Mouse (Mus musculus) c-Kit-positive CD71-positive TER-119-negative erythroid progenitor cells, embryonic 14.5 days (primary cell): ENCODE measurements around the gene Obp2a.
"Not testable (repeated sequence)": the region's sequence is repeated elsewhere in the genome, so short reads cannot be mapped to it uniquely, and the experiment has no call there.

Experiments
- DNase-seq: peaks from one replicate; pipeline ENCODE4 v3.0.0-alpha.2; 2013; ENCODE audit warnings: low read depth

Obp2a gene

GRCm38 (mm10) chr2:25699743-25700142, at the start of gene Obp2a:
Gene Obp2a (plus strand): TSS chr2:25700043.
- DNase-seq = not testable (repeated sequence)

GRCm38 (mm10) chr2:25652902-25653301, 46.9 kb upstream of the Obp2a start, which contains the start of gene Lcn8:
Gene Lcn8 (plus strand): TSS chr2:25653120.
- no peak for DNase-seq

DNA sequence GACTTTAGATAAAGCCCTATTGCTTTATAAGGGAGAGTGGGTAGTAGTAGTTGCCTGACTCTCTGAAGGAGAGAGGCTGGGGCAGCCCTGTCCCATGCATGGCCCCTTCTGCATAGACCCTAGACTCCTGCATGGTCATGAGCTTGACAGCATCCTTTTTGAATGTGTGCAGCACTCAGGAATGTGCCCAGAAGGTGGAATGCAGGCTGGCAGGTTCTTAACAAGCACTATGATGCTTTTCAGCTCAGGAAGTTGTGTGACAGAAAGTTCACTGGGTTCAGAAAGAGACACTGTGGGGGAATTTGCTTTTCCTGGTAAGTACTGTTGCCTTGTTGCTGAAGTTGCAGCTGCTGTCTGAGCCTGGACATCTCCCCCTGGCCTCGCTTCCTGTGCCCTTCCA, 45.3 kb upstream of the Obp2a start:
- DNase-seq = no peak

GRCm38 (mm10) chr2:25656691-25657090, 43.2 kb upstream of the Obp2a start:
- DNase-seq = no peak

- DNase-seq = no peak
Observed at GRCm38 (mm10) chr2:25657246-25657645, 42.6 kb upstream of the Obp2a start.

DNA sequence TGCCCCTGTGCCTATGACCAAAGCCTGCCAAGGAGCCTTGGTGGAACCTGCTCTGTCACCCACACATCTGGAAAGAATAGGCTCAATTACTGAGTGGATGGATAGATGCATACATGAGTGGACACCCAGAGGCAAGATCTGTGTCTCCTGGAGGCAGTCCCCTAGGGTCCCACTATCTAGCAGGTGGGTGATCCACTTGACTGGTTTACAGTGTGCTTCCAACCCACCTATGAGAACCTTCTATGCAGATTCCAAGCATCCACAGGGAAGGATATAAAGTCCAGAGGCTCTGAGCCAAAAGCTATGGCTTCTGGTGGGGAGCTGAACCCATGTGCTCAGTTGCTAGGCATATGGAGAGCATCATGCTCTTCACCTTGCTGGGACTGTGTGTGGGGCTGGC, 42.2 kb upstream of the Obp2a start, which contains the start of gene Lcn5:
Gene Lcn5, plus strand, starts transcription at position 301 of the 400 bp plus-strand sequence.
- no peak for DNase-seq

- DNase-seq = no peak
Observed at GRCm38 (mm10) chr2:25660279-25660678, 39.6 kb upstream of the Obp2a start.

DNA sequence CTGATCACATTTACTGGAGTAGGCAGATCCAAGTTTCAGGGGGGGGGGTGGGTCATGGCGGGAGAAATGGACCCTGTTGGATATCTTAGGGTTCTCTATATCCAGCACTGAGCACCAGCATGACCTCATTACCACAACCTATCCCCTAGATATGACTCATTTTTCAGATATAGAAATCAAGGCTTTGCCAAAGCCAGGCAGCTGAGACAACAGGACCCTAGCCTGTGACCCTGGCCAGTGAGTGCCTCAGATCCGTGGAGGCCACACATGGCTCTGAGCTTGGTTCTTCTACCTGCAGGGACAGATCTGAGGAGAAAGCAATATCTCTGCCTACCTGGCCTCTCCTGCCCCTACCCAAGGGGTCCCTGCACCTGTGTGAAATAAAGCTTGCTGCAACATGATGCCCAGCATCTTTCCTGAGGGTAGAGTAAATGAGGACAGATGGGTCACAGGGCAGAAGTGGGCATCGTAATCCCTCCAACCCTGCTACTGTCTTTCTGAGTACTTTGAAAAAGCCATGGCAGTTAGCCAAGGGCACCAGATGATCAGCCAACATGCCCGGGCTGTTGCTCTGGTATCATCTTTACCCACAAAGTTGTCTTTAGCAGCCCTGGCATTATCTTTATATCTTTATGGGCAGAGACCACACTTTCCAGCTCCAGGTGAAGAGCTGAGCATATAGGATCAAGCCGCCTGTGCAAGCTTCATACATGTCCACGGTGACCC, 38.4 kb upstream of the Obp2a start:
- no peak for DNase-seq

GRCm38 (mm10) chr2:25663511-25663910, 36.3 kb upstream of the Obp2a start:
- peak; percentile 2 for DNase-seq

DNA sequence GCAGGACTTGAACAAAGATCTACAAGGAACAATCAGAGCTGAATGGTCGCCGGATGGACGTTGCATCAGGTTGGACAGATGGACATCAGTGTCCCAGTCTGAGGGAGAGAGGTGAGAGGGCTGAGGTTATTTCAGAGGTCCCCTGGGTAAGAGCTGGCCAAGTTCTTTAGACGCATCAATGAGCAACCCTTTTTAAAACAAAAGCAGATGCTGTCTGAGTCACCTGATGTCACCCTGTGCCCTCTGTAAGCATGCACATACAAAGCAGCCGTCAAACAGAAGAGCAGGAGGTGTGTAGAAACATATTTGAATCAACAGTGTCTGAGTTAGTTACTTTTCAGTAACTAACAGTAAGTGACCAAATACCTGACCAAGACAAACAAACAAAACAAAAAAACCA, 35.7 kb upstream of the Obp2a start:
- no peak for DNase-seq

- no peak for DNase-seq
Observed at GRCm38 (mm10) chr2:25666516-25666915, 33.3 kb upstream of the Obp2a start.

- no peak for DNase-seq
Observed at GRCm38 (mm10) chr2:25676486-25676885, 23.4 kb upstream of the Obp2a start, which contains the start of gene Lcn6. Gene Lcn6 (plus strand): TSS chr2:25676786.

DNA sequence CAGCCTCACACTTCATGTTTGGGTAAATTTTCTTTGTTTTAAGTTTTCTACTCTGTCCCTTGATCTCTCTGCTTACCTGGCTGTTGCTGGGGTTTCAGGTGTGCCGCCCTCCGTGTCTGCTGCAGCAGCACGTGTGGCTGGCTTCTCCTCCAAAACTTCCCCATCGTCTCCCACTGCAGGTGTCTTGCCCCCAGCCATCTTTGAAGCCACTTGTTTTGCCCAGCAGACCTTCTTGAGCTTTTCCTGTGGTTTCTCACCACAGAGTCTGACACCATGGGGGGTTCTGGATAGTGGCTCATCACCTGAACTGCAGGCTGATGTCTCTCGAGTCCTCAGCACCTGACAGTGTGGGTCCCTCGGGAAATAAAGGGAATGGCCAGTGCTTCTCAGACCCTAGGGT, 20.3 kb upstream of the Obp2a start:
- no peak for DNase-seq

DNA sequence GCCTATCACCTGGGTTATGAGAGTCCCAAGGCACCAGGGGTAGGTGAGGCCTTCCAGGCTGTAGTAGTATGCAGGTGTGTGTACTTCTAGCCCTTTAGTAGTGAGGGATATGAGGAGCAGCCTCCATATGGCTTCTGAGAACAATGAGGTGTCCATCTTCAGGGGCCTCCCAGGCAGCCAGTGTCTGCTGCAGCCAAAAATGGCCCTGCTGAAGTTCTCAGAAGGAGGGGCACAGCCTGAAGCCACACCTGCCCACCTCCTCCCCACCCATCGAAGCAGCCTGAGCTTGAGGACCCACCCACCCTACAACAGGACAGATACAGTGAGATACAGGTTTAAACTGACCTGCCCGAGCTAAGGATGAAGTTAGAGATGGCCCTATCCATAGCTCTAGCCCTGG, 17.4 kb upstream of the Obp2a start, which contains the start of gene Lcn10:
Gene Lcn10, plus strand, starts transcription at position 301 of the 400 bp plus-strand sequence.
- DNase-seq = no peak

DNA sequence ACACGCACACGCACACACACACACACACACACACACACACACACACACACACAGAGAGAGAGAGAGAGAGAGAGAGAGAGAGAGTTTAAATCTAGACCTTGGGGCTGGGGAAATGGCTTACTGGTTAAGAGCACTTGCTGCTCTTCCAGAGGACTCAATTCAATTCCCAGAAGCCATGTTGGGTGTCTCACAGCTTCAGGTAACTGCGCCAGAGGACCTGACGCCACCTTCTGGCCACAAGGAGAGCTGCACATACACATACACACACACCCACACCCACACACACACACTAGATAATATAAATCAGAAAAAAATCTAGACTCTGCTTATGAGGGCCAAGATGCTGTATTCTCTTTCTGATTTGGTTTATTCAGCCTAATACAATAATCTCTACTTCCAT, 12.9 kb upstream of the Obp2a start:
- no peak for DNase-seq

DNA sequence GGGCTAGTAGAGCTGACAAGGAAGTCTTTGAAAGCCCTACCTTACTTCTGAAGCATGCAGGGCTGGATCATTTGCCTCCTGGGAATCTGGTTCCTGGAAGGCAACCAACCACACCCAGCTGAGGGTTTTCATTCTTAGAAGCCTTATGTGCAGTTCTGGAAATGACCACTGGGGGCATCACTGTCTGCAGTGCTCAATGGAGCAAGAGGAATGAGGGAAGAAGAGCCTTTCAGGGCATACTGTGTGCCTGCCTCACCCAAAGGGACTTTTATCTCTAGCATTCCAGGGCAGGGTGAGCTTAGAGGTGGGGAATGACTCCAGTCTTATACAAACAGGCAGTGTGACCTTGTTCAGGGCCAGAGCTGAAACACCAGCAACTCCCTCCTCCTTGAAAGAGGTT, 5.2 kb upstream of the Obp2a start:
- peak; percentile 73 for DNase-seq

GRCm38 (mm10) chr2:25696951-25697350, 2.9 kb upstream of the Obp2a start:
- no peak for DNase-seq

DNA sequence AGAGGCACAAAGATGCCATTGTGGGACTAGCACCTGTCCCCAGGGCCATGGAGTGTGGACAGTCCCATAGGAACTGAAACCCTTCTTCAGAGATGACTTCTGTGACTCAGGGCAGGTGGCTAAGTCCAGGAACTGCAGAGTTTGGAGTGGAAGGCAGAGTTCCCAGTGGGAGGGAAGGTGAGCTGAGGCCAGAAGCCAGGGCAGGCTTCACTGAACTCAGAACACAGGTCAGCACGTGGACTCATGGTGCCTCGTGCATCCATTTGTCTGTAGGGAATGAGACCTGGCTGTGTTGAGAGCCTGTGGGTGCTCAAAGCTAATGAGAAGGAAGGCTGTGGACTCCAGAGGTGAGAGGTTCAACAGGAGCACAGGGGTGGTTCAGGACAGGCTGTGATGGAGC, 1.1 kb upstream of the Obp2a start:
- no peak for DNase-seq

- no peak for DNase-seq
Observed at GRCm38 (mm10) chr2:25701001-25701400, 1.2 kb downstream of the Obp2a start.

DNA sequence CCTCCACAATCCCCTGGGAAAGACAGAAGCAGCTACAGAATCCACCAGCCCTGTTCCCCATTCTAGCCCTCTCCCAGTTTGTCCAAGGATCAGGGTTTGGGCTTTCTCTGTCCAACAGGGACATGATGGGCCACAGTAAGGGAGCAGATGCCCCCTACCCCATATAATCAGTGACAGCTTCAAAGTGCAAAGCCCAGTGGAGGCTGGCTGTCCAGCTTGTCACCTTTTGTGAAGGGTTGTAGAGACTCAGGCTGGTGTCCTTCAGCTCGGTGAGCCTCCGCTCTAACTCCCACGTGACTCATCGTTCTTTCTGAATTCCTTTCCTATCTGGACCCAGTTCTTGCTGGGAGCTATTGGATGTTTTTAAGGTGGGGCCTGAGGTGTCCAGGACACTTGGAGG, 3.9 kb downstream of the Obp2a start:
- DNase-seq = no peak

DNA sequence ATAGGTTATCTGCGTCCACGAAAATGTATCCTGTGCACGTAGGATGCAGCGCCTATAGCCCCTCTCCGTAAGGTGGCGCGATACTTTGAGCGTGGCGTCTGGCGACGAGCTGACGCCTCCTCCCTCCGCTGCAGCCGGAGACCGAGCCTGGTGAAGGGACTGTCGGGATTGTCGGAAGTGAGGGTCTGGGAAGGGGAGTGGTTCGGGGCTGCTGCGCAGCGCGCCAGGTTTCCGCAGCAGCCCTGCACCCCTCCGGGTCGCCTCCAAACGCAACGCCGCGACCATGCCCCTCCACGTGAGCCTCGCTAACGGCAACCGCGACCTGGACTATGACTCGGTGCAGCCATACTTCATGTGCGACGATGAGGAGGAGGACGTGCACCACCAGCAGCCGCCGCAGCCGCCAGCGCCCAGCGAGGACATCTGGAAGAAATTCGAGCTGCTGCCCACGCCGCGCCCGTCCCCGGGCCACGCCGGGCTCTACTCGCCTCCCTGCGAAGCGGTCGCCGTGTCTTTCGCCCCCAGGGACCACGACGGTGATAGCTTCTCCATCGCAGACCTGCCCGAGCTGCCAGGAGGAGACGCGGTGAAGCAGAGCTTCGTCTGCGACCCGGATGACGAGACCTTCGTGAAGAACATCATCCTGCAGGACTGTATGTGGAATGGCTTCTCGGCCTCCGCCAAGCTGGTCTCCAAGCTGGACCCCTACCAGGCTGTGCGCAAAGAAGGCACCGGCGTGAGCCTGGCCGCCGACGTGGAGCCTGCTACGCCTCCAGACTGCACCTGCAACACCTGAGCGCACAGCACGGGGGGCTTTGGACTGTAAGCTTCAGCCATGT, 7.0 kb downstream of the Obp2a start, which contains the start of gene Bmyc:
Gene Bmyc, plus strand, starts transcription at position 97 of the 839 bp plus-strand sequence.
- DNase-seq = peak; percentile 37

DNA sequence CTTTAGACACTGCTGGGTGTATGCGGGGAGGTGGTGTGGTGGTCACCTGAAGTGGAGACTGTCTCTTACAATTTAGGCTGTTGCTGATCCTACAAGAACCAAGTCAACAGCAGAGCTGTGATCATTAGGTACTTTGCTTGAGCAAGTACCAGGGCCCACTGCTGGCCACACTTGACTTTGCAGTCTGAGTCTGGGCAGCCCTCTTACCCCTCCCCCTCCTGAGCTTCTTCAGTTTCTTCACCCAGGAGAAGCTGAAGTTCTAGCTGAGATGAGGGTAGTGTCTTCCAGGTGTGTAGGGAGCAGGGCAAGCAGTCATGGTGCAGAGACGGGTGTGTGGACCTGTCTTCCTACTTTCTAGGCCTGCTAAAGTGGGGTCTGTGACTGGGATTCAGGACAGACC, 8.3 kb downstream of the Obp2a start:
- no peak for DNase-seq

DNA sequence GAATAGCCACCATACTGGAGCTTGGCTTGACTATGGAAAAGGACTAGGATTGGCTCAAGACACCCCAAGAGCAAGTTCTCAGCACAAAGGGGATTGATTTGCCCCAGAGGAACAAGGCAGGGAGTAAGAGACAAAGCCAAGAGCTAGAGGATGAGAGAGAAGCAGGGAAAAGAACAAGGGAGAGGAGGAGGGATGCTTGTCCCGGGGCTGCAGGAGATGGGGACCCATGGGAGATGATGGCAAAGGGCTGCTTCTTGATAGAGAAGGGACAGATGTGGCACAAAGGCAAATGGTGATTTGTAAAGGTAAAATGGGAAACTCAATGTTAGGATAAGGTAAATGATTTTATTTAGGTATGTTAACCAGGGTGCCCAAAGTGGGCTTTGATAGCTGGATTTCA, 9.2 kb downstream of the Obp2a start:
- DNase-seq = not testable (repeated sequence)
